Mouse (Mus musculus) neural tube, embryonic 14.5 days (tissue): ENCODE measurements at regions not wholly inside any gene's neighbourhood (a gene's known extent, or its start where the extent isn't known, plus 50 kb on each side); places are given as distances from the start of the nearest gene placed in this dataset.

Source experiments
- ATAC-seq: fragments of 200-750 bp; cut with Nextera tagmentation; 2 replicates; pipeline ENCODE4 v1.8.0; 2017; ENCODE audit warnings: low read depth, mild to moderate bottlenecking, moderate TSS enrichment, moderate library complexity
- H3K27ac ChIP-seq: fragments of 300-500 bp; sonication (generic); 2 replicates; pipeline ENCODE4 v1.5.1; 2014; ENCODE audit warnings: low read depth, mild to moderate bottlenecking, control low read depth, low read length, moderate library complexity, mixed read lengths
- H3K27me3 ChIP-seq: fragments of 300-500 bp; sonication (generic); 2 replicates; pipeline ENCODE4 v1.6.1; 2014; ENCODE audit warnings: low read length; ENCODE audit not compliant: control insufficient read depth, insufficient read depth
- H3K36me3 ChIP-seq: fragments of 300-500 bp; sonication (generic); 2 replicates; pipeline ENCODE4 v1.6.1; 2014; ENCODE audit warnings: low read length, mixed read lengths; ENCODE audit not compliant: control insufficient read depth, insufficient read depth
- H3K4me1 ChIP-seq: fragments of 300-500 bp; sonication (generic); 2 replicates; pipeline ENCODE4 v1.6.1; 2014; ENCODE audit warnings: low read length; ENCODE audit not compliant: control insufficient read depth, insufficient read depth
- H3K4me2 ChIP-seq: fragments of 300-500 bp; sonication (generic); 2 replicates; pipeline ENCODE4 v1.6.1; 2014; ENCODE audit warnings: mild to moderate bottlenecking, low read depth, low read length, control low read depth
- H3K4me3 ChIP-seq: fragments of 300-500 bp; sonication (generic); 2 replicates; pipeline ENCODE4 v1.5.1; 2014; ENCODE audit warnings: low read depth, low read length, control low read depth, mixed read lengths
- H3K9ac ChIP-seq: fragments of 300-500 bp; sonication (generic); replicated peaks from 2 replicates; pipeline ENCODE4 v1.6.1; 2014; ENCODE audit warnings: low read depth, mild to moderate bottlenecking, control low read depth, low read length, mixed read lengths
- H3K9me3 ChIP-seq: fragments of 300-500 bp; sonication (generic); 2 replicates; pipeline ENCODE4 v1.6.1; 2016; ENCODE audit warnings: low read length; ENCODE audit not compliant: control insufficient read depth
- WGBS: fragments of 180-500 bp; shearing (Covaris S2); extraction: QIAGEN DNeasy Blood & Tissue Kit; methylation state at CpG from one replicate; pipeline ENCODE4 v1.1.7; 2014; 5-methylcytosine and 5-hydroxymethylcytosine counted together

DNA sequence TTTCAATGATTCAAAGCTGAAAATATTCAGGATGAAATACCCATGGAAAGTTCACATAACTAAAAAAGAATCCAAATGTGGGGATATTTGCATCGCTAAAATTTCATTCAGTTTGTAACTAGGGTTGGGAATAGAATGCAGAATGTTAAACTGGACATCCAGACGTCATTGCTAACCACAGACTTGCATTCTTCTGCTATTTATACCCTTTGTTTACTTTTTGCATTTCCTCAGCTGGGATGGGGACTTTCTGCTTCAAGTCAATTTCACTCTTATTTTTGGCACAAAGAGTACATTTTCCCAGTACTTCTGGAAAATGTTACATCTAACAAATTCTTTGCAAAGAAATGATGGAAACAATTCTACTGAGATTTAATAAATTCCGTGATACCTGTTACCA is 848.9 kb upstream of the Cited2 start:
- H3K4me3 ChIP-seq: no peak overlapping the region
- no peak overlapping the region for H3K9ac ChIP-seq
- H3K27me3 ChIP-seq: no peaks in the 10 kb centered on the region
- no peaks in the 10 kb centered on the region for H3K36me3 ChIP-seq
- H3K9me3 ChIP-seq: no peaks in the 10 kb centered on the region
- 77% methylated on average over 3 of the region's 3 CpGs for WGBS
- no peak overlapping the region for H3K4me2 ChIP-seq
- ATAC-seq: no peak
- no peaks in the 10 kb centered on the region for H3K4me1 ChIP-seq
- H3K27ac ChIP-seq: no peak overlapping the region

DNA sequence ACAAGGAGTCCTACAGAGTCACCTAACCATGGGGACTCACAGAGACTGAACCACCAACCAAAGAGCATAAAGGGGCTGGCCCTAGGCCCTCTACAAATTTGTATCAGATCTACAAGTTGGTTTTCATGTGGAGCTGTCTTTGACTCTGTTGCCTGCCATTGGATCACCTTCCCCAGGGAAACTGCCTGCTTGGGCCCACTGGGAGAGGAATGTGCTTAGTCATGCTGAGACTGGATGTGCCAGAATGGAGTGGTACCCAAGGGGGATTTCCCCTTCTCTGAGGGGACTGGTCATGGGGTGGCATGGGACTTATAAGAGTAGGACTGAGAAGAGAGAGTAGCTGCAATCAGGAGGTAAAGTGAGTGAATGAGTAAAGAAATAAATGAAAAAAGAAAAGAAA is 844.8 kb upstream of the Cited2 start:
- no peaks in the 10 kb centered on the region for H3K4me1 ChIP-seq

DNA sequence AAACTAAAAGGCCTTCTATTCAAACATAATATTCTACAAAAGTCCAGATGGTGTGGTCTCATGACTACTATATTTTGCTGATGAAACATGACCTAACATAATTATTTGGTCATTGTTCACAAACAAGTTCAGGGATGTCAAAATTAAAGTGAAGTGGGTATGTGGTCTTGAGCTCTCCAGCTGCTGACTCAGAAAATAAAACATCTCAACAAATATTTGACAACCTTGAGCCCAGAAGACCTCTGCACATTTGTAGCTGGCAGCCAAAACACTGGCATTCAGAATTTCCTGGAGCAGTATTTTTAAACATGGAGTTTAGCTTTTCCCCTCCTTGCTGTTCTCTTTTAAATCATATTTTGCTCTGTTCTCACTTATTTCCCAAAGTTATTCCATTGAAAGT is 829.7 kb upstream of the Cited2 start:
- Histone ChIP-seq H3K4me1 (no peaks in the 10 kb centered on the region), H3K27me3 (no peaks in the 10 kb centered on the region), H3K9ac (no peak overlapping the region), H3K4me3 (no peak overlapping the region), H3K4me2 (no peak overlapping the region), H3K9me3 (no peaks in the 10 kb centered on the region), H3K27ac (no peak overlapping the region), H3K36me3 (no peaks in the 10 kb centered on the region)
- ATAC-seq: no peak

More for the DNA sequence above, 844.8 kb upstream of the Cited2 start:
- Histone ChIP-seq H3K4me3 (no peak overlapping the region), H3K27ac (no peak overlapping the region), H3K9ac (no peak overlapping the region), H3K4me2 (no peak overlapping the region), H3K36me3 (no peaks in the 10 kb centered on the region), H3K9me3 (no peaks in the 10 kb centered on the region), H3K27me3 (no peaks in the 10 kb centered on the region)
- no peak for ATAC-seq

DNA sequence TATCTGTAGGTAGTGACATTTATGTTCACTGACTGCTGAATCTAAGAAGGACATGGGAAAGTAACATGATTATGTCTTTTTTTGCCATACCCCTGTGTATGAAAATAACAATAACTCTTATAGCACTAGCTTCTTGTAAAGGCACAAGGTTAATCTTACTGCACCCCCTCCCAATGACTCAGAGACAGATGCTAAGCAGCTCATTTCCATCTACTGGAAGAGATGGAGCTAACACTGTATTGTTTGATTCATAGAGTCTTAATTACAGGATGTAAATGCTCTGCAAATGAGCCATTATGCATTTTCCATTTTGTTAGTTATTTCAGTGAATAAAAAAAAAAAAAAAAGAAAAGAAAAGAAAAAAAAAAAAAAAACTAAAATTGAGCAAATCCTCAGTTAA is 827.7 kb upstream of the Cited2 start:
- Histone ChIP-seq H3K27ac (no peak overlapping the region), H3K4me3 (no peak overlapping the region), H3K27me3 (no peaks in the 10 kb centered on the region), H3K9me3 (no peaks in the 10 kb centered on the region), H3K36me3 (no peaks in the 10 kb centered on the region), H3K4me1 (no peaks in the 10 kb centered on the region), H3K9ac (no peak overlapping the region), H3K4me2 (no peak overlapping the region)
- ATAC-seq: no peak

DNA sequence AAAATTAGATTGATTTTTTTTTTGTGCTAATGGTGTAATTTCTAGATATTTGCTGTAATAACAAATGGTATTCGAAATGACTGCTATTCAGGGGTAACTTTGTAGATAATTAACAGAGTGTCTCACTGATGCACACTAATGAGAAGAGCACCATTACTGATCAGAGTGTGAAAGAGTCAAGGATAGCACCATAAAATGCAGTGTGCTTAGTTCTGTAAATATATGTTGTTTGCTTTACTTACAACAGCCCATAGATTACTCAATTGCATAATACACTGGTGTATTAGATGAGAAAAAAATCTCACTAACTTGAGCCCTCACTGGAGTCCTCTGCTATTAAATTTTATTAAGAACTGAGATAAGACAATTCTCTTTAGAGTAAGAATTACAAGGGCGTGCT is 800.1 kb upstream of the Cited2 start:
- Histone ChIP-seq H3K27ac (no peak overlapping the region), H3K9ac (no peak overlapping the region), H3K9me3 (no peaks in the 10 kb centered on the region), H3K27me3 (no peaks in the 10 kb centered on the region), H3K36me3 (no peaks in the 10 kb centered on the region), H3K4me3 (no peak overlapping the region), H3K4me2 (no peak overlapping the region), H3K4me1 (no peaks in the 10 kb centered on the region)
- WGBS: 77% methylated on average over 2 of the region's 2 CpGs
- no peak for ATAC-seq

DNA sequence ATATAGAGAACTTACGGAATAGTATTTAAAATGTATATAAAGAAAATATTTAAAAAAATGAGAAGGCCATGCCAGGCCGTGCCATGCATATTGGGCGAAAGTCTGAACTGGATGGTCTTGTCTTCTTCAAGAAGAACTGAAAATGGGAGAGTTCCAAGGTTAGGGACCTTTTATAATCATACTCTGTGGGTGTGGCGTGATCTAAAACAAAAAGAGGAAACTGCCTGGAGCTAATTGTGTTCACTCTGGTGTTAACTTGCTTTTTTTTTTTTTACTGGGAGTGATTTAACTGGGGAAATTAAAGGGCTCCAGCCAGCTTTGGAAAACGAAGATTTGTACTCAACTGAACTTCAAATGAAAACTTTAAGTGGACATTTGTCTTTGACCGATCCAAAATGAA is 799.2 kb upstream of the Cited2 start:
- no peak for ATAC-seq
- Histone ChIP-seq H3K27me3 (no peaks in the 10 kb centered on the region), H3K36me3 (no peaks in the 10 kb centered on the region), H3K4me2 (no peak overlapping the region), H3K9ac (no peak overlapping the region), H3K4me3 (no peak overlapping the region), H3K27ac (no peak overlapping the region), H3K9me3 (no peaks in the 10 kb centered on the region), H3K4me1 (no peaks in the 10 kb centered on the region)
- 83% methylated on average over 6 of the region's 6 CpGs for WGBS

DNA sequence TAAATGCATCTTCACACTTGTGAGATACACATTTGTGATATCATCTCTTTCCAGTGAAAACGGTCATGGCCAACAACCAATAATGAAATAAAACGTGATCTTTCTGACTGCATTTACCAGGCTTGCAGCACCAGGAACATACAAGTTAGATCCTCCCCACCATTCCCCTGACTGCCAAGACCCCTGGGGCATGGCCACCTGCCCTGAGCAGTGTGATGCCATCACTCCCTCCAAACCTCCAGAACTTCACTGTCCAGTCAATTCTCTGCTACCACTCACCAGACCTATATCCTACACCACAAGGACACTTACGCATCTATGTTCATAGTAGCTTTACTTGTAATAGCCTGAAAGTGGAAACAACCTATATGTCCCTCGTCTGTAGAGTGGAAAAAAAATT is 785.3 kb upstream of the Cited2 start:
- Histone ChIP-seq H3K9ac (no peak overlapping the region), H3K4me2 (no peak overlapping the region), H3K27ac (no peak overlapping the region), H3K4me1 (no peaks in the 10 kb centered on the region), H3K27me3 (no peaks in the 10 kb centered on the region), H3K9me3 (no peaks in the 10 kb centered on the region), H3K36me3 (no peaks in the 10 kb centered on the region), H3K4me3 (no peak overlapping the region)
- no peak for ATAC-seq
- WGBS: 95% methylated on average over 4 of the region's 4 CpGs

DNA sequence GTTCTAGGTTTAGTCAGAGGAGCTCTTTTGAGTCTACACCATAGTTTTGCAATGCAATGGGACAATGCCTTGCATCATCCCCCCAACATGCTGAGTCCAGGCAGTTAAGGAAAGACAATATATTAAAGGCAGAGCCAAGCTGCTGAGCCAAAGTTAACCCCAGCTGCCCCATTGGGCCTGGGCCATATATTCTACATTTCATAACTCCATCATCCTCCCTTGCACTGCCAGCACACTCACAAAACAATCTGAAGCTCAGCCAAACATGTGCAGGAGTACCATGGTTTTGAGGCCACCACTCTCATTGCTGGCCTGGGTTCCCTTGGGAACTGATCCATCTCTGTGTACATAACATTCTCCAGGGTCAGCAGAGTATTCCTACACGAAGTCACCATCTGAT is 771.4 kb upstream of the Cited2 start:
- Histone ChIP-seq H3K27me3 (no peaks in the 10 kb centered on the region), H3K4me3 (no peak overlapping the region), H3K9me3 (no peaks in the 10 kb centered on the region), H3K27ac (no peak overlapping the region), H3K4me2 (no peak overlapping the region), H3K4me1 (no peaks in the 10 kb centered on the region), H3K36me3 (no peaks in the 10 kb centered on the region), H3K9ac (no peak overlapping the region)
- ATAC-seq: no peak
- WGBS: 75% methylated on average over 1 of the region's 1 CpGs

DNA sequence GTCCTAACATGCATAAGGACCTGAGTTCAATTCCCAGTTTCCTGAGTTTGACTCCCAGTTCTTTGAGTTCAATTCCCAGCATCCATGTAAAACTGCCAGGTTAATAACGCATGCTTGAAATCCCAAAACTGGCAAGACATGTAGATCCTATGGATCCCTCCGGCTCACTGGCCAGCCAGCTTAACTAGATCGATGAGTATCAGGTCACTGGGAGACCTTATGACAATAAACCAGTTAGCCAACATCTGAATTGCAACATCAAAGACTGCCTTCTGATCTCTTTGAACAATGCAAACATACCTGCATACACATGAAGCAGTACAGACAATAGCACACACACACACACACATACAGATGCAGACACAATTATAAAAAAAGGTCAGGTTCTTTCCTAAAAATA is 762.0 kb upstream of the Cited2 start:
- no peak overlapping the region for H3K4me3 ChIP-seq
- no peaks in the 10 kb centered on the region for H3K27me3 ChIP-seq
- H3K36me3 ChIP-seq: no peaks in the 10 kb centered on the region
- no peak overlapping the region for H3K27ac ChIP-seq
- H3K9ac ChIP-seq: no peak overlapping the region
- no peak for ATAC-seq
- H3K4me2 ChIP-seq: no peak overlapping the region
- H3K4me1 ChIP-seq: no peaks in the 10 kb centered on the region
- H3K9me3 ChIP-seq: no peaks in the 10 kb centered on the region
- WGBS: 92% methylated on average over 3 of the region's 3 CpGs

DNA sequence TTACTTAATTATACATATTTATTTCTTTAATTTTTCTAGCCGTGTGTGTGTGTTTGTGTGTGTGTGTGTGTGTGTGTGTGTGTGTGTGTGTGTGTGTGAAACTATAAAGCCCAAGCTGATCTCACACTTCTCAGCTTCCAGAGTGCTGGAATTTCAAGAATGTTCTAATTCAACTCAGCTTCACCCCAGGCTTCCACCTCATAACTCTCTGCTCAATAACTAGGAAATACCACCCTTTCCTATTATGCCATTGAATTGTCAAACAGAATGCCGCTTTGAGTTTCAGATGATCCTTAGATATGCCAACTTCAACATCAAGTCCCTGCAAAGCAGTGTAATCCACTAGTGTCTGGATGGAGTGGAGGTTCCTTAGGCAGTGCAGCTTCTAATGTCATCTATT is 760.6 kb upstream of the Cited2 start:
- Histone ChIP-seq H3K27me3 (no peaks in the 10 kb centered on the region), H3K4me1 (no peaks in the 10 kb centered on the region), H3K9me3 (no peaks in the 10 kb centered on the region), H3K27ac (no peak overlapping the region), H3K36me3 (no peaks in the 10 kb centered on the region), H3K9ac (no peak overlapping the region), H3K4me2 (no peak overlapping the region), H3K4me3 (no peak overlapping the region)
- 84% methylated on average over 2 of the region's 2 CpGs for WGBS
- ATAC-seq: no peak
